ENCODE assay signal across 14 mouse cellular contexts in the genomic region with DNA sequence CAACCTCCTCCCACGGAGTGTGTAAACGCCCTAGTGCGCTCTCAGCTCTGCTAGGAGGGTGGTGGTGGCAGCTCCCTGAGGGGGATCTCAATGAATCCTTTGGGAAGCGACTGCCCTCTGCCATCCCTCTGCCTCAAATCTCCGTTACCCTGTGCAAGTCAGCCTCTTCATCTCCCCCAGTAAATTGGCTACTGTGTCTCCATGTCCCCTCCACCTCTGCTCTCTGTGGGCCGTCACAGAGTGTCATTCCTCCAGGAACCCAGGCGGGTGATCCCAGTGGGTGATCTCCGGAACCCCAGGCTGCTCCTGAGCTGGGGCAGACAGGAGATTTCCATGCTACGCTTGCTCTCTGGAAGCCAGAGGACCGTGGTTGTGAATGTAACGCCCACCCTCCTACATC. TPM values are rescaled to one million over a fixed set of nuclear protein-coding genes. Genes with fewer than 3 reads are reported as not detected.
A peak's percentile ranks its signal among the peaks of the same experiment; 100 is the strongest.
DNase-seq lines count a peak whose midpoint lies in the region; ATAC-seq lines count a peak whose summit lies in the region.
"Had no signal": no experiment of that assay in that cellular context is flagged by ENCODE, and none has a peak within 500 bp of the region (broad histone marks: within the 10 kb centered on the region; RNA-seq: fewer than 3 reads in every experiment).

No protein-coding gene starts in this region.

- H3K27ac ChIP-seq in hindbrain, embryonic 10.5 days, result peak overlapping the region; percentile 81
- H3K27ac ChIP-seq in hindbrain, embryonic 14.5 days, result no peak overlapping the region
- H3K27ac ChIP-seq in midbrain, embryonic 11.5 days (ENCODE audit: low read depth, low read length), result no peak overlapping the region
- H3K27ac ChIP-seq in midbrain, embryonic 14.5 days (replicated peaks; ENCODE audit: low read depth, low read length), result no peak overlapping the region
- peak overlapping the region; percentile 49; the same call in 1 of the 2 replicates for H3K27ac ChIP-seq in neural tube, embryonic 11.5 days (ENCODE audit: low read depth, low read length)
- H3K27ac ChIP-seq: layer of hippocampus, adult 2 months; midbrain, embryonic 13.5 days had no signal

- peak; percentile 6 for DNase-seq in CD4-positive, CD25-positive, alpha-beta regulatory T cell, adult 2 months (ENCODE audit: low read depth, low spot score)
- DNase-seq in hindbrain, embryonic 10.5 days (ENCODE audit: low spot score), result peak; percentile 27
- DNase-seq in hindbrain, embryonic 14.5 days (ENCODE audit: low spot score), result no peak
- DNase-seq in midbrain, embryonic 11.5 days (ENCODE audit: low spot score, missing footprints), result peak; percentile 90
- DNase-seq in midbrain, embryonic 14.5 days, result no peak
- no peak for DNase-seq in neural tube, embryonic 11.5 days (ENCODE audit: low spot score)
- no peak for DNase-seq in layer of hippocampus, postnatal 36 days
- DNase-seq: adrenal gland, postnatal 14 days had no signal

- no peaks in the 10 kb centered on the region for H3K9me3 ChIP-seq in hindbrain, embryonic 10.5 days
- H3K9me3 ChIP-seq in hindbrain, embryonic 14.5 days (ENCODE audit: control insufficient read depth, low read length), result no peaks in the 10 kb centered on the region
- H3K9me3 ChIP-seq in midbrain, embryonic 11.5 days (ENCODE audit: control insufficient read depth, low read length), result no peaks in the 10 kb centered on the region
- no peaks in the 10 kb centered on the region for H3K9me3 ChIP-seq in midbrain, embryonic 14.5 days (ENCODE audit: control insufficient read depth, low read length)
- H3K9me3 ChIP-seq in neural tube, embryonic 11.5 days (ENCODE audit: control insufficient read depth, low read length), result no peaks in the 10 kb centered on the region
- H3K9me3 ChIP-seq: midbrain, embryonic 13.5 days had no signal

- ATAC-seq in CD4-positive, CD25-positive, alpha-beta regulatory T cell, adult 4 months, result no peak
- no peak for ATAC-seq in hindbrain, embryonic 14.5 days (ENCODE audit: low FRiP score)
- ATAC-seq in midbrain, embryonic 11.5 days (ENCODE audit: low FRiP score), result no peak
- no peak for ATAC-seq in midbrain, embryonic 14.5 days (ENCODE audit: low FRiP score, low TSS enrichment)
- no peak for ATAC-seq in neural tube, embryonic 11.5 days (ENCODE audit: insufficient read depth, low FRiP score, low TSS enrichment)
- ATAC-seq: midbrain, embryonic 13.5 days had no signal

- no peak overlapping the region for H3K9ac ChIP-seq in hindbrain, embryonic 14.5 days
- H3K9ac ChIP-seq in midbrain, embryonic 11.5 days (ENCODE audit: low read length), result no peak overlapping the region
- H3K9ac ChIP-seq in midbrain, embryonic 14.5 days (replicated peaks; ENCODE audit: low read length), result no peak overlapping the region
- H3K9ac ChIP-seq in neural tube, embryonic 11.5 days (ENCODE audit: low read length), result no peak overlapping the region
- H3K9ac ChIP-seq: midbrain, embryonic 13.5 days had no signal

- peak overlapping the region; percentile 51 for H3K4me3 ChIP-seq in hindbrain, embryonic 10.5 days
- no peak overlapping the region for H3K4me3 ChIP-seq in hindbrain, embryonic 14.5 days (replicated peaks; ENCODE audit: low read length)
- no peak overlapping the region for H3K4me3 ChIP-seq in midbrain, embryonic 11.5 days (ENCODE audit: low read depth, low read length)
- H3K4me3 ChIP-seq in midbrain, embryonic 14.5 days (replicated peaks; ENCODE audit: low read depth, low read length), result no peak overlapping the region
- no peak overlapping the region for H3K4me3 ChIP-seq in neural tube, embryonic 11.5 days (ENCODE audit: low read depth, low read length)
- H3K4me3 ChIP-seq: layer of hippocampus, adult 2 months had no signal

- WGBS in hindbrain, embryonic 10.5 days, result 6% methylated on average over 11 of the region's 11 CpGs
- 9% methylated on average over 11 of the region's 11 CpGs for WGBS in hindbrain, embryonic 14.5 days
- 7% methylated on average over 11 of the region's 11 CpGs for WGBS in midbrain, embryonic 11.5 days
- 10% methylated on average over 11 of the region's 11 CpGs for WGBS in midbrain, embryonic 14.5 days
- WGBS in neural tube, embryonic 11.5 days, result 8% methylated on average over 11 of the region's 11 CpGs

- no peaks in the 10 kb centered on the region for H3K36me3 ChIP-seq in hindbrain, embryonic 10.5 days
- H3K36me3 ChIP-seq in hindbrain, embryonic 14.5 days (replicated peaks; ENCODE audit: control insufficient read depth, insufficient read depth), result no peaks in the 10 kb centered on the region
- no peaks in the 10 kb centered on the region for H3K36me3 ChIP-seq in midbrain, embryonic 11.5 days (ENCODE audit: control insufficient read depth, insufficient read depth, low read length)
- H3K36me3 ChIP-seq in midbrain, embryonic 14.5 days (ENCODE audit: control insufficient read depth, insufficient read depth, low read length), result no peaks in the 10 kb centered on the region
- no peaks in the 10 kb centered on the region for H3K36me3 ChIP-seq in neural tube, embryonic 11.5 days (ENCODE audit: control insufficient read depth, insufficient read depth, low read length)
- H3K36me3 ChIP-seq: midbrain, embryonic 13.5 days had no signal

- H3K4me2 ChIP-seq in hindbrain, embryonic 14.5 days (replicated peaks), result no peak overlapping the region; the same call in 1 of the 2 replicates
- 0 out of 2 replicates have a peak overlapping the region, but pooled peaks have one; percentile 55 for H3K4me2 ChIP-seq in midbrain, embryonic 11.5 days
- no peak overlapping the region for H3K4me2 ChIP-seq in midbrain, embryonic 14.5 days (ENCODE audit: low read length)
- H3K4me2 ChIP-seq in neural tube, embryonic 11.5 days (ENCODE audit: low read depth), result peak overlapping the region; percentile 54

- H3K4me1 ChIP-seq in hindbrain, embryonic 10.5 days (replicated peaks), result peaks cover 60% of the 10 kb centered on the region
- H3K4me1 ChIP-seq in hindbrain, embryonic 14.5 days (replicated peaks; ENCODE audit: control insufficient read depth, insufficient read depth, low read length), result peaks cover 16% of the 10 kb centered on the region
- H3K4me1 ChIP-seq in midbrain, embryonic 11.5 days (ENCODE audit: control insufficient read depth, insufficient read depth, low read length), result peaks cover 31% of the 10 kb centered on the region
- peaks cover 35% of the 10 kb centered on the region for H3K4me1 ChIP-seq in midbrain, embryonic 14.5 days (ENCODE audit: control insufficient read depth, insufficient read depth, low read length)
- peaks cover 46% of the 10 kb centered on the region for H3K4me1 ChIP-seq in neural tube, embryonic 11.5 days (ENCODE audit: control insufficient read depth, insufficient read depth, low read length)

- peaks cover 63% of the 10 kb centered on the region for H3K27me3 ChIP-seq in hindbrain, embryonic 10.5 days (ENCODE audit: insufficient read depth, poor library complexity, severe bottlenecking)
- H3K27me3 ChIP-seq in hindbrain, embryonic 14.5 days (ENCODE audit: control insufficient read depth, insufficient read depth, low read length), result peaks cover 61% of the 10 kb centered on the region
- peaks cover 50% of the 10 kb centered on the region for H3K27me3 ChIP-seq in midbrain, embryonic 11.5 days (ENCODE audit: control insufficient read depth, insufficient read depth, low read length)
- H3K27me3 ChIP-seq in midbrain, embryonic 14.5 days (ENCODE audit: control insufficient read depth, insufficient read depth, low read length), result peaks cover 54% of the 10 kb centered on the region
- H3K27me3 ChIP-seq in neural tube, embryonic 11.5 days (ENCODE audit: control insufficient read depth, insufficient read depth, low read length), result peaks cover 17% of the 10 kb centered on the region; the same call in 1 of the 2 replicates

RNA-seq across cellular contexts. Expression of gene 1700067P10Rik, which starts 10.2 kb away (rescaled TPM):
- polyA plus RNA-seq in CD4-positive, CD25-positive, alpha-beta regulatory T cell, adult 4 months (2017; shearing (Covaris generic)), result not detected
- 0.14 and 0.20 TPM in 2 replicates for polyA plus RNA-seq in hindbrain, embryonic 10.5 days (2016; fragmentation: Nextera tagmentation; extraction: Ambion mirVana)
- 0.18 TPM in 1 of 2 replicates, not detected in the other for polyA plus RNA-seq in hindbrain, embryonic 14.5 days (2014; fragmentation: Nextera tagmentation; extraction: Ambion mirVana)
- not detected in 2 replicates for polyA plus RNA-seq in midbrain, embryonic 11.5 days (2014; fragmentation: Nextera tagmentation; extraction: Ambion mirVana)
- not detected in 2 replicates for polyA plus RNA-seq in midbrain, embryonic 14.5 days (2014; fragmentation: Nextera tagmentation; extraction: Ambion mirVana)
- not detected in 2 replicates for polyA plus RNA-seq in neural tube, embryonic 11.5 days (2014; fragmentation: Nextera tagmentation; extraction: Ambion mirVana)
- not detected for total RNA-seq in layer of hippocampus, postnatal 36 days (2021)
- total RNA-seq: adrenal gland, postnatal 14 days; gastrocnemius, adult 18-20 months; layer of hippocampus, adult 2 months had no signal
- polyA plus RNA-seq: heart, embryonic 16.5 days; lung, embryonic 16.5 days had no signal

RNA-seq across cellular contexts. Expression of gene 9830107B12Rik, which starts 46.8 kb away (rescaled TPM):
- not detected for polyA plus RNA-seq in CD4-positive, CD25-positive, alpha-beta regulatory T cell, adult 4 months (2017; shearing (Covaris generic))
- not detected in 2 replicates for polyA plus RNA-seq in hindbrain, embryonic 10.5 days (2016; fragmentation: Nextera tagmentation; extraction: Ambion mirVana)
- polyA plus RNA-seq in hindbrain, embryonic 14.5 days (2014; fragmentation: Nextera tagmentation; extraction: Ambion mirVana), result not detected in 2 replicates
- polyA plus RNA-seq in midbrain, embryonic 11.5 days (2014; fragmentation: Nextera tagmentation; extraction: Ambion mirVana), result not detected in 2 replicates
- not detected in 2 replicates for polyA plus RNA-seq in midbrain, embryonic 14.5 days (2014; fragmentation: Nextera tagmentation; extraction: Ambion mirVana)
- not detected in 2 replicates for polyA plus RNA-seq in neural tube, embryonic 11.5 days (2014; fragmentation: Nextera tagmentation; extraction: Ambion mirVana)
- not detected for total RNA-seq in layer of hippocampus, postnatal 36 days (2021)
- total RNA-seq: adrenal gland, postnatal 14 days; gastrocnemius, adult 18-20 months; layer of hippocampus, adult 2 months had no signal
- polyA plus RNA-seq: heart, embryonic 16.5 days; lung, embryonic 16.5 days; midbrain, embryonic 13.5 days had no signal

Comparison
In these comparisons a context has a peak if more than half of its experiments do, and no peak if none do; other contexts are left out.
1. DNase-seq: peak in CD4-positive, CD25-positive, alpha-beta regulatory T cell, adult 2 months (single experiment), hindbrain, embryonic 10.5 days (single experiment) and midbrain, embryonic 11.5 days (single experiment); none in hindbrain, embryonic 14.5 days (single experiment), midbrain, embryonic 14.5 days (single experiment), neural tube, embryonic 11.5 days (single experiment) and layer of hippocampus, postnatal 36 days (0 of 2).
2. H3K27ac ChIP-seq: peak in hindbrain, embryonic 10.5 days (single experiment) and neural tube, embryonic 11.5 days (single experiment); none in hindbrain, embryonic 14.5 days (single experiment), midbrain, embryonic 11.5 days (single experiment) and midbrain, embryonic 14.5 days (single experiment).
3. H3K4me2 ChIP-seq: peak in midbrain, embryonic 11.5 days (single experiment) and neural tube, embryonic 11.5 days (single experiment); none in hindbrain, embryonic 14.5 days (single experiment) and midbrain, embryonic 14.5 days (single experiment).